Mouse (Mus musculus) heart, embryonic 14.5 days (tissue): ENCODE data around the gene Nit2. TPM values are rescaled to one million over a fixed set of nuclear protein-coding genes. Genes with fewer than 3 reads are reported as not detected.
"Not testable (repeated sequence)": the region's sequence is repeated elsewhere in the genome, so short reads cannot be mapped to it uniquely, and the experiment has no call there.

Experiments
- ATAC-seq: fragments of 200-750 bp; cut with Nextera tagmentation; 2 replicates; pipeline ENCODE4 v1.8.0; 2017; ENCODE audit warnings: low read depth, moderate TSS enrichment; ENCODE audit not compliant: insufficient number of reproducible peaks, insufficient read depth, low FRiP score
- H3K27ac ChIP-seq, 2 experiments: fragments of 200-500 bp in 1 of 2; fragments of 300-500 bp in 1 of 2; sonication (generic) in 1 of 2; replicated peaks in 1 of 2; 2 replicates each; pipeline ENCODE4 v1.5.1; 2012 to 2014; ENCODE audit warnings: low read depth in 2 of 2, low read length in 2 of 2, control low read depth in 1 of 2, mild to moderate bottlenecking in 1 of 2, mixed read lengths in 1 of 2; ENCODE audit not compliant: control insufficient read depth in 1 of 2, insufficient read depth in 1 of 2
- H3K27me3 ChIP-seq: fragments of 300-500 bp; sonication (generic); 2 replicates; pipeline ENCODE4 v1.6.1; 2014; ENCODE audit warnings: mild to moderate bottlenecking, low read length, control low read depth; ENCODE audit not compliant: control insufficient read depth, insufficient read depth
- H3K36me3 ChIP-seq: fragments of 300-500 bp; sonication (generic); 2 replicates; pipeline ENCODE4 v1.6.1; 2014; ENCODE audit warnings: mild to moderate bottlenecking, control low read depth, low read length, mixed read lengths; ENCODE audit not compliant: control insufficient read depth, insufficient read depth
- H3K4me1 ChIP-seq, 2 experiments: fragments of 200-500 bp in 1 of 2; fragments of 300-500 bp in 1 of 2; sonication (generic) in 1 of 2; 2 replicates each; pipeline ENCODE4 v1.6.1; 2012 to 2014; ENCODE audit warnings: low read length in 2 of 2, control low read depth in 1 of 2, mixed read lengths in 1 of 2; ENCODE audit not compliant: control insufficient read depth in 2 of 2, insufficient read depth in 2 of 2
- H3K4me2 ChIP-seq: fragments of 300-500 bp; sonication (generic); 2 replicates; pipeline ENCODE4 v1.6.1; 2014; ENCODE audit warnings: mild to moderate bottlenecking, low read length
- H3K4me3 ChIP-seq, 2 experiments: fragments of 200-500 bp in 1 of 2; fragments of 300-500 bp in 1 of 2; sonication (generic) in 1 of 2; 2 replicates each; pipeline ENCODE4 v1.5.1; 2012 to 2014; ENCODE audit warnings: low read length in 2 of 2, mild to moderate bottlenecking in 2 of 2, control low read depth in 1 of 2, low read depth in 1 of 2, moderate library complexity in 1 of 2; ENCODE audit not compliant: control insufficient read depth in 1 of 2, insufficient read depth in 1 of 2
- H3K9ac ChIP-seq: fragments of 300-500 bp; sonication (generic); 2 replicates; pipeline ENCODE4 v1.6.1; 2014; ENCODE audit warnings: mild to moderate bottlenecking, low read length
- H3K9me3 ChIP-seq: fragments of 300-500 bp; sonication (generic); 2 replicates; pipeline ENCODE4 v1.6.1; 2016; ENCODE audit warnings: low read length, control low read depth; ENCODE audit not compliant: control insufficient read depth
- WGBS: fragments of 180-500 bp; shearing (Covaris S2); extraction: QIAGEN DNeasy Blood & Tissue Kit; methylation state at CpG from one replicate; pipeline ENCODE4 v1.1.7; 2014; 5-methylcytosine and 5-hydroxymethylcytosine counted together
- polyA plus RNA-seq: library from polyadenylated mRNA; unstranded; fragments of >200 nt; fragmentation: Nextera tagmentation; extraction: Ambion mirVana; gene quantifications from 2 replicates; pipeline ENCODE4 v1.2.1, GENCODE M21; 2014

The Nit2 gene
- polyA plus RNA-seq, 1 experiment from 2014 or later: 53.8 TPM

DNA sequence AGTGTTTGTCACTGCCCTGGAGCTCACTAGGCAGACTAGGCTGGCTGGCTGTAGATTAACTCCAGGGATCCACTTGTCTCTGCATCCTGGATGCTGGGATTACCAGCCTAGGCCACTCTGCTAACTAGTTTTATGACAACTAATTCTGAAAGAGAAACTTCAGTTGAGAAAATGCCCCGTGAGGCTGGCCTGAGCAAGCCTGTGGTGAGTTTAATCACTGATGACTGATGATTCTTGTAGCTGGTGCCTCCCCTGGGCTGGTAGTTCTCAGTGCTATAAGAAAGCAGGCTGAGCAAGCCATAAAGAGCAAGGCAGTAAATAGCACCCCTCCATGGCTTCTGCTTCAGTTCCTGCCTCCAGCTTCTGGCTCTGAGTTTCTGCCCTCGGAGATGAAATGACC, 8.6 kb upstream of the Nit2 start:
- ATAC-seq: no peak
- 77% methylated on average over 2 of the region's 2 CpGs for WGBS
- Histone ChIP-seq H3K4me3 (no peak overlapping the region), H3K9me3 (no peaks in the 10 kb centered on the region), H3K4me2 (no peak overlapping the region), H3K36me3 (peaks cover 58% of the 10 kb centered on the region), H3K27ac (no peak overlapping the region), H3K9ac (no peak overlapping the region), H3K27me3 (no peaks in the 10 kb centered on the region), H3K4me1 (peaks cover 0 to 2% of the 10 kb centered on the region in 2 experiments; a peak in 1 of 4 replicates)

- not testable (repeated sequence) for H3K4me1 ChIP-seq, H3K9me3 ChIP-seq, H3K9ac ChIP-seq, H3K4me3 ChIP-seq, H3K27ac ChIP-seq, H3K4me2 ChIP-seq, H3K27me3 ChIP-seq, ATAC-seq
- H3K36me3 ChIP-seq: peaks cover 66% of the 10 kb centered on the region
Measured at GRCm38 (mm10) chr16:57174480-57174879, 7.3 kb upstream of the Nit2 start.

DNA sequence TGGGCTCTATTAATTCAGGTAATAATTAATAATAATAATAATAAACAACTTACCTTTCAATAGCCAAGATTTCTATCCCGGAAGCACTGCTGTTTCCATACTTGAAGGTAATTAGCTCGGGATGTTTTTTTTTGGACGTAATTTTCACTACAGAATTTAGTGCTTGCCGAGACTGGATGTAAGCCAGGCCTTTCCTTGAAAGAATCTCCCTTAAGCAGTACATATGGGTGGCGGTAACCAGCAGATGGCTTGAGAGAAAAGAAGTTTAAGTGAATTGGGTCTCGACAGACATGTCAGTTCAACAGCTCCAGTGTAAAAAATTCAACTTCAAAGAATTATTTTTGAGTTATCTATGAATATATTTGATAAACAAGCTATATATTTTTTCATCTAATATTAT, 4.4 kb upstream of the Nit2 start:
- Histone ChIP-seq H3K4me3 (no peak overlapping the region), H3K4me1 (no peaks in the 10 kb centered on the region), H3K27ac (no peak overlapping the region), H3K9me3 (no peaks in the 10 kb centered on the region), H3K9ac (no peak overlapping the region), H3K27me3 (no peaks in the 10 kb centered on the region), H3K4me2 (no peak overlapping the region), H3K36me3 (peaks cover 52% of the 10 kb centered on the region)
- no peak for ATAC-seq
- WGBS: 95% methylated on average over 6 of the region's 6 CpGs

GRCm38 (mm10) chr16:57171161-57171560, 4.0 kb upstream of the Nit2 start:
- no peaks in the 10 kb centered on the region for H3K27me3 ChIP-seq
- no peak overlapping the region for H3K4me2 ChIP-seq
- no peak overlapping the region for H3K9ac ChIP-seq
- 85% methylated on average over 8 of the region's 8 CpGs for WGBS
- no peaks in the 10 kb centered on the region for H3K9me3 ChIP-seq
- no peak overlapping the region for H3K4me3 ChIP-seq
- H3K4me1 ChIP-seq: no peaks in the 10 kb centered on the region
- peaks cover 48% of the 10 kb centered on the region for H3K36me3 ChIP-seq
- no peak overlapping the region for H3K27ac ChIP-seq
- no peak for ATAC-seq

DNA sequence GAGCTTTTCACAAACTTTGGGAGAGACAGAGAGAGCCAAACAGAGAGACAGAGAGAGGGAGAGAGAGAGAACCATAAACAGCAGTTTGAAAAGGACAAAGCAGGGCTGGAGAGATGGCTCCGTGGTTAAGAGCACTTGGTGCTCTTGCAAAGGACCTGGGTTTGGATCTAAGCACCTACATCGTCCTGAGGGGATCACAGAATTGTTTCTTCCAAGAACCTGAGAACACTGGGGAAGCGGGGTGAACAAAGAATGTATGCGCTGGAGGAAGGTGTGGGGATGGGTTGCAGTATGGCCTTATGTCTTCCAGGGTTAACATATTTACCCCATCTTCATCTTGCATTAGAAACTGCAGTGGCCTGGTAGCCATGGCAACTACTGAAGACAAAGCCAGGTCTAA, 1.1 kb upstream of the Nit2 start:
- Histone ChIP-seq H3K9me3 (no peaks in the 10 kb centered on the region), H3K9ac (no peak overlapping the region), H3K4me2 (no peak overlapping the region), H3K36me3 (peaks cover 51% of the 10 kb centered on the region), H3K4me1 (no peaks in the 10 kb centered on the region), H3K27me3 (no peaks in the 10 kb centered on the region), H3K27ac (no peak overlapping the region), H3K4me3 (no peak overlapping the region)
- no peak for ATAC-seq
- 75% methylated on average over 4 of the region's 4 CpGs for WGBS

- 28% methylated on average over 5 of the region's 5 CpGs for WGBS
- H3K9me3 ChIP-seq: no peaks in the 10 kb centered on the region
- H3K27ac ChIP-seq: peak overlapping the region in 1 of 2 experiments; percentile 25; a peak in 1 of 4 replicates
- no peaks in the 10 kb centered on the region for H3K4me1 ChIP-seq
- peak overlapping the region; percentile 69 to 79 for H3K4me3 ChIP-seq
- no peak for ATAC-seq
- H3K27me3 ChIP-seq: no peaks in the 10 kb centered on the region
- H3K4me2 ChIP-seq: peak overlapping the region; percentile 90
- H3K9ac ChIP-seq: peak overlapping the region; percentile 90
- H3K36me3 ChIP-seq: peaks cover 49% of the 10 kb centered on the region
Measured at GRCm38 (mm10) chr16:57167514-57167912, 372 bp upstream of the Nit2 start.

DNA sequence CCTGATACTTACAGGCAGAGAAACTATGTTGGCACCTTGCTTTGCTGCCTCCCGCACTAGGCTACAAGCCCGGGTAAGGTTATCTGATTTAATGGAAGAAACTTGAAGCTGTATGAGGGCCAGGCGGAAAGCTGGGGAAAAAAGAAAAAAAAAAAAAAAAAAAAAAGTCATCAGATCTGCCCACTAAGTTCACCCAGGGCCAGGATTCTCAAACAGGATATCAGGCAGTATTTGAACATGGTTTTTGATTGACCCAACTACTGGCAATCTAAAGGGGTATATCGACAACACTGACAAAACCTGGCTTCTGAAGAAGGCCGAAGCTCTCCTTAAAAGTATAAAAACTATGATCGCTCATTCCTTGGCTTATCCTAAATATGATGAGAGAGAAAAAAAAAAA, 1.1 kb downstream of the Nit2 start:
- Histone ChIP-seq H3K4me1 (no peaks in the 10 kb centered on the region), H3K27me3 (no peaks in the 10 kb centered on the region), H3K4me3 (peak overlapping the region in 1 of 2 experiments; percentile 79; a peak in 2 of 4 replicates), H3K9ac (peak overlapping the region; percentile 90), H3K9me3 (no peaks in the 10 kb centered on the region), H3K36me3 (peaks cover 53% of the 10 kb centered on the region), H3K27ac (peak overlapping the region in 1 of 2 experiments; percentile 93; a peak in 1 of 4 replicates), H3K4me2 (peak overlapping the region; percentile 90)
- 70% methylated on average over 6 of the region's 6 CpGs for WGBS
- ATAC-seq: no peak

DNA sequence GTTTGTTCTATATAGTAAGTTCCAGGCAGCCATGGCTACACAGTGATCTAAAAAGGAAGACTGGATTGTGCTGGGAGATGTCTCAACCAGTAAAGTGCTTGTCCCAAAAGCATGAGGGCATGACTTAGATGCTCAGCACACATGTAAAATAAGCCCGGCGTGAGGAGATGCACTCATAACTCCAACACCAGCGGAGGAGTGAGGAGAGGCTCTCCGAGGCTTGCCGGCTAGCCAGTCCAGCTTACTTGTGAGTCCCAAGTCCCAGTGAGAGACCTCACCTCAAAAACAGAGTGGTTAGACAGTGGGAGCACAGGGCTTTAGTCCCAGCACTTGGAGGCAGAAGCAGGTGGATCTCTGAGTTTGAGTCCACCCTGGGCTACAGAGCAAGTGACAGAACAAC, 2.0 kb downstream of the Nit2 start:
- no peak overlapping the region for H3K4me3 ChIP-seq
- no peaks in the 10 kb centered on the region for H3K9me3 ChIP-seq
- no peaks in the 10 kb centered on the region for H3K4me1 ChIP-seq
- H3K36me3 ChIP-seq: peaks cover 53% of the 10 kb centered on the region
- H3K27me3 ChIP-seq: no peaks in the 10 kb centered on the region
- no peak overlapping the region for H3K4me2 ChIP-seq
- 97% methylated on average over 5 of the region's 5 CpGs for WGBS
- ATAC-seq: no peak
- H3K27ac ChIP-seq: no peak overlapping the region
- H3K9ac ChIP-seq: no peak overlapping the region
